Mouse (Mus musculus) adrenal gland, postnatal 4 days (tissue): ENCODE measurements around the gene Itgb8. TPM values are rescaled to one million over a fixed set of nuclear protein-coding genes. Genes with fewer than 3 reads are reported as not detected.

Source experiments
- DNase-seq, 2 experiments: peaks; one replicate each; pipeline ENCODE4 v3.0.0; 2021 to 2022; ENCODE audit warnings: low spot score in 2 of 2, mixed read lengths in 2 of 2
- total RNA-seq, 2 experiments: library from RNA; stranded (reverse); gene quantifications; 2 replicates each; pipeline ENCODE4 v1.2.3; 2021

Itgb8 gene
- total RNA-seq, 2 experiments from 2014 or later, result 3.6 to 6.2 TPM

DNA sequence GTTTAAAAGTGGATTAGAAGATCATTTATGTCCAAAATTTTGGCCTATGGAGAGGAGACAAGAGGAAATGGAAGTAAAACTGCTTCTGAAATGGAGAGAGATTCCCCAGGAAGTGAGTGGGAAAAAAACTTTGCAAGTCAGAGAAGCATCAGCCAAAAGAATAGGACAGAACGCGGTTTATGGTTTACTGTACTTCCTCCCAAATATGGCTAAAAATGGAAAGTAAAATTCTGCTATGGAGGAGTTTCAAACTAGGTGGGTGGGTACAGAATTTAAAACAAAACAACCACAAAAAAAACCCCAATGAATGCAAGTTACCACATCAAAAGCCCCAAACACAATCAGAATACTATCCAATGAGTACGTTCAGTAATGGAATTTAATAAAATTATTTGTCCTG, 90.8 kb downstream of the Itgb8 start:
- DNase-seq, result no peak

DNA sequence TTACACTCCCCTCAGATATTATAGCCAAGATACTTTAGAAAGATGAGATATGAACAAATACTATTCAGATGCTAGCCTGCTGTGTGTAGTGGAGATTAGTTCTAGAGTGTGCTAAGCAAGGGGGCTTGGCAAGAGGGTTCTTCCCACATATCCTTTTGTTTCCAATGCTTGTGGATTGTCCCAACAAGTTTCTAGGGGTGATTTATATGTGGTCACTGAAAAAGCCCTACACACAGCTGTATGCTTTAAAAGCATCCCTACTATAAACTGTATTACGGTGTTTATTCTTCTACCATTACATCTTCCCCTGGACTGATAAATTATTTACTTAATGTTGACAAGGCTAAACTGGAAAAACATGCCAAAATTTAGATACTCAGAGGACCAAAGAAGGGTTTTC, 92.6 kb downstream of the Itgb8 start:
- DNase-seq, result no peak

DNA sequence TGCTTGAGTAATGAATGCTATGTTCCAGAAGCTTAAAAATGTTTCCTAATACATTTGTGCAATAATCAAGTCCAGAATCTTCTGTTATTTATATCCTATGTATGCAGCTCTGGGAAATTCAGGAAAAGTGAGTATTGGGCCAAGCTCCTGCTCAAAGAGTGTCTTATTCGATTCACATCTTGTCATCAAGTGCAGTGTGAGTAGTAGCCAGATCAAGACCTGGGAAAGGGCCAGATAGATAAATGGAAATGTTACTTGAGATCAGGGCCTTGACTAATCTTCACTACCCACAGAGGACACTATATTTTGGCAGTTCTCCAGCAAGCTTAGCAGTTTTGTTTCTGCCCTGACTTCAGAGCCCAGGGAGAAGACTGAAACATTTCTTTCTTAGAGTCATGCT, 100.7 kb downstream of the Itgb8 start:
- DNase-seq, result no peak

GRCm38 (mm10) chr12:119113522-119114135, 125.0 kb downstream of the Itgb8 start:
- DNase-seq, result no peak

- no peak for DNase-seq
Observed at GRCm38 (mm10) chr12:119110091-119110490, 128.5 kb downstream of the Itgb8 start.

Other genes starting within 250 kb of the Itgb8 start
- under 1 TPM; 0.06 to 0.11 TPM for gene Macc1, start 75.5 kb upstream of the Itgb8 start, total RNA-seq